18 mouse cellular contexts compared by ENCODE assay signal in genomic region chr5:31198616-31199320, GRCm38 (mm10). TPM values are rescaled to one million over a fixed set of nuclear protein-coding genes. Genes with fewer than 3 reads are reported as not detected.
DNase-seq lines count a peak whose midpoint lies in the region; ATAC-seq and TF ChIP-seq lines count a peak whose summit lies in the region.
"Had no signal": no experiment of that assay in that cellular context is flagged by ENCODE, and none has a peak within 500 bp of the region (broad histone marks: within the 10 kb centered on the region; RNA-seq: fewer than 3 reads in every experiment).

No protein-coding gene starts in this region.

- no peak for ATAC-seq in heart, embryonic 14.5 days (ENCODE audit: insufficient number of reproducible peaks, insufficient read depth, low FRiP score, low read depth)
- ATAC-seq in heart, embryonic 12.5 days (ENCODE audit: insufficient number of reproducible peaks, low FRiP score), result no peak
- no peak for ATAC-seq in midbrain, embryonic 11.5 days (ENCODE audit: low FRiP score)
- ATAC-seq in midbrain, embryonic 14.5 days (ENCODE audit: low FRiP score, low TSS enrichment), result no peak
- ATAC-seq in hindbrain, embryonic 16.5 days, result no peak
- ATAC-seq: activated CD4-positive, CD25-positive, alpha-beta regulatory T cell, adult 4 months; forebrain, embryonic 15.5 days; hindbrain, postnatal 0 days; Patski had no signal

- 0 out of 2 replicates have a peak overlapping the region, but pooled peaks have one; percentile 3 for H3K9ac ChIP-seq in heart, embryonic 14.5 days (ENCODE audit: low read length)
- no peak overlapping the region for H3K9ac ChIP-seq in heart, embryonic 12.5 days
- H3K9ac ChIP-seq in midbrain, embryonic 11.5 days (ENCODE audit: low read length), result no peak overlapping the region
- no peak overlapping the region for H3K9ac ChIP-seq in midbrain, embryonic 14.5 days (replicated peaks; ENCODE audit: low read length)
- H3K9ac ChIP-seq in hindbrain, embryonic 16.5 days (ENCODE audit: low read depth, low read length), result no peak overlapping the region
- H3K9ac ChIP-seq: embryonic facial prominence, embryonic 13.5 days; forebrain, embryonic 15.5 days had no signal

- H3K27ac ChIP-seq in heart, embryonic 14.5 days (replicated peaks in 1 of 2; ENCODE audit: control insufficient read depth in 1 of 2, insufficient read depth in 1 of 2, low read depth in 2 of 2, low read length in 2 of 2), result no peak overlapping the region
- no peak overlapping the region for H3K27ac ChIP-seq in heart, embryonic 12.5 days (ENCODE audit: poor library complexity, severe bottlenecking)
- H3K27ac ChIP-seq in midbrain, embryonic 11.5 days (ENCODE audit: low read depth, low read length), result no peak overlapping the region
- no peak overlapping the region for H3K27ac ChIP-seq in midbrain, embryonic 14.5 days (replicated peaks; ENCODE audit: low read depth, low read length)
- peak overlapping the region; percentile 38 for H3K27ac ChIP-seq in bone marrow macrophage, adult 2 months (ENCODE audit: insufficient read depth, low read depth, low read length)
- no peak overlapping the region for H3K27ac ChIP-seq in hindbrain, embryonic 16.5 days (ENCODE audit: low read depth, low read length)
- H3K27ac ChIP-seq: forebrain, embryonic 15.5 days; hindbrain, postnatal 0 days had no signal

- no peaks in the 10 kb centered on the region for H3K27me3 ChIP-seq in heart, embryonic 14.5 days (ENCODE audit: control insufficient read depth, insufficient read depth, low read length)
- no peaks in the 10 kb centered on the region for H3K27me3 ChIP-seq in heart, embryonic 12.5 days (replicated peaks)
- no peaks in the 10 kb centered on the region for H3K27me3 ChIP-seq in midbrain, embryonic 11.5 days (ENCODE audit: control insufficient read depth, insufficient read depth, low read length)
- no peaks in the 10 kb centered on the region for H3K27me3 ChIP-seq in midbrain, embryonic 14.5 days (ENCODE audit: control insufficient read depth, insufficient read depth, low read length)
- H3K27me3 ChIP-seq in hindbrain, embryonic 16.5 days (replicated peaks; ENCODE audit: control insufficient read depth, insufficient read depth, low read length), result no peaks in the 10 kb centered on the region
- H3K27me3 ChIP-seq: embryonic facial prominence, embryonic 13.5 days; forebrain, embryonic 15.5 days; Patski had no signal

- TF ChIP-seq POLR2A in bone marrow macrophage, adult 2 months (IDR thresholded peaks at IDR 0.05; ENCODE audit: borderline replicate concordance, low read depth, low read length), result no peak

- peaks cover 6% of the 10 kb centered on the region for H3K9me3 ChIP-seq in heart, embryonic 14.5 days (ENCODE audit: control insufficient read depth, low read length)
- H3K9me3 ChIP-seq in heart, embryonic 12.5 days (replicated peaks), result peaks cover 5% of the 10 kb centered on the region
- H3K9me3 ChIP-seq in midbrain, embryonic 11.5 days (ENCODE audit: control insufficient read depth, low read length), result peaks cover 4% of the 10 kb centered on the region
- peaks cover 5% of the 10 kb centered on the region for H3K9me3 ChIP-seq in midbrain, embryonic 14.5 days (ENCODE audit: control insufficient read depth, low read length)
- peaks cover 5% of the 10 kb centered on the region; the same call in 1 of the 2 replicates for H3K9me3 ChIP-seq in hindbrain, embryonic 16.5 days (ENCODE audit: control insufficient read depth, low read length)

- peak; percentile 81 for DNase-seq in midbrain, embryonic 11.5 days (ENCODE audit: low spot score, missing footprints)
- DNase-seq in midbrain, embryonic 14.5 days, result no peak
- no peak for DNase-seq in ovary, postnatal 36 days (ENCODE audit: low spot score)
- DNase-seq: cerebellum, adult 11 months; gastrocnemius, postnatal 36 days; heart, adult 18-20 months; heart, postnatal 36 days; kidney, adult 9 months had no signal

- TF ChIP-seq CTCF in bone marrow macrophage, adult 2 months (IDR thresholded peaks at IDR 0.05; ENCODE audit: low read depth, low read length), result no peak

- peaks cover 5 to 22% of the 10 kb centered on the region in 2 experiments; a peak in 3 of 4 replicates for H3K4me1 ChIP-seq in heart, embryonic 14.5 days (ENCODE audit: control insufficient read depth in 2 of 2, insufficient read depth in 2 of 2, low read length in 2 of 2)
- H3K4me1 ChIP-seq in heart, embryonic 12.5 days (replicated peaks), result peaks cover 27% of the 10 kb centered on the region
- peaks cover 19% of the 10 kb centered on the region for H3K4me1 ChIP-seq in midbrain, embryonic 11.5 days (ENCODE audit: control insufficient read depth, insufficient read depth, low read length)
- peaks cover 15% of the 10 kb centered on the region for H3K4me1 ChIP-seq in midbrain, embryonic 14.5 days (ENCODE audit: control insufficient read depth, insufficient read depth, low read length)
- peaks cover 50% of the 10 kb centered on the region for H3K4me1 ChIP-seq in bone marrow macrophage, adult 2 months (ENCODE audit: control insufficient read depth, insufficient read depth, low read length)
- H3K4me1 ChIP-seq in hindbrain, embryonic 16.5 days (ENCODE audit: control insufficient read depth, insufficient read depth, low read depth, low read length), result peaks cover 26% of the 10 kb centered on the region

- H3K4me2 ChIP-seq in heart, embryonic 14.5 days (ENCODE audit: low read length), result no peak overlapping the region
- no peak overlapping the region for H3K4me2 ChIP-seq in heart, embryonic 12.5 days
- no peak overlapping the region for H3K4me2 ChIP-seq in midbrain, embryonic 11.5 days
- H3K4me2 ChIP-seq in midbrain, embryonic 14.5 days (ENCODE audit: low read length), result no peak overlapping the region
- H3K4me2 ChIP-seq in hindbrain, embryonic 16.5 days (ENCODE audit: low read length), result no peak overlapping the region
- H3K4me2 ChIP-seq: embryonic facial prominence, embryonic 13.5 days; forebrain, embryonic 15.5 days; heart, embryonic 11.5 days had no signal

- peaks cover 82% of the 10 kb centered on the region for H3K36me3 ChIP-seq in heart, embryonic 14.5 days (ENCODE audit: control insufficient read depth, insufficient read depth, low read length)
- peaks cover 74% of the 10 kb centered on the region for H3K36me3 ChIP-seq in heart, embryonic 12.5 days
- H3K36me3 ChIP-seq in midbrain, embryonic 11.5 days (ENCODE audit: control insufficient read depth, insufficient read depth, low read length), result peaks cover 33% of the 10 kb centered on the region
- H3K36me3 ChIP-seq in midbrain, embryonic 14.5 days (ENCODE audit: control insufficient read depth, insufficient read depth, low read length), result peaks cover 74% of the 10 kb centered on the region
- H3K36me3 ChIP-seq in hindbrain, embryonic 16.5 days (ENCODE audit: control insufficient read depth, insufficient read depth, low read length), result peaks cover 57% of the 10 kb centered on the region

- no peak overlapping the region for H3K4me3 ChIP-seq in heart, embryonic 14.5 days (ENCODE audit: control insufficient read depth in 1 of 2, insufficient read depth in 1 of 2, low read depth in 1 of 2, low read length in 2 of 2)
- H3K4me3 ChIP-seq in heart, embryonic 12.5 days, result no peak overlapping the region
- H3K4me3 ChIP-seq in midbrain, embryonic 11.5 days (ENCODE audit: low read depth, low read length), result no peak overlapping the region
- H3K4me3 ChIP-seq in midbrain, embryonic 14.5 days (replicated peaks; ENCODE audit: low read depth, low read length), result no peak overlapping the region
- no peak overlapping the region for H3K4me3 ChIP-seq in bone marrow macrophage, adult 2 months (ENCODE audit: insufficient read depth, low read length)
- no peak overlapping the region for H3K4me3 ChIP-seq in hindbrain, embryonic 16.5 days (ENCODE audit: low read length)
- H3K4me3 ChIP-seq: embryonic facial prominence, embryonic 13.5 days; forebrain, embryonic 15.5 days had no signal

- WGBS in heart, embryonic 14.5 days, result 79% methylated on average over 5 of the region's 5 CpGs
- WGBS in heart, embryonic 12.5 days, result 83% methylated on average over 5 of the region's 5 CpGs
- whole genome bisulfite sequencing in midbrain, embryonic 11.5 days, result 87% methylated on average over 5 of the region's 5 CpGs
- 84% methylated on average over 5 of the region's 5 CpGs for WGBS in midbrain, embryonic 14.5 days
- 80% methylated on average over 5 of the region's 5 CpGs for WGBS in hindbrain, embryonic 16.5 days

RNA-seq across cellular contexts. Expression of gene Zfp513, which starts 3.3 kb away (rescaled TPM):
- 3.3 and 4.3 TPM in 2 replicates for polyA plus RNA-seq in heart, embryonic 14.5 days (2014; fragmentation: Nextera tagmentation; extraction: Ambion mirVana)
- 9.9 and 10.5 TPM in 2 replicates for polyA plus RNA-seq in heart, embryonic 12.5 days (2016; fragmentation: Nextera tagmentation; extraction: Ambion mirVana)
- 4.2 and 6.5 TPM in 2 replicates for polyA plus RNA-seq in midbrain, embryonic 11.5 days (2014; fragmentation: Nextera tagmentation; extraction: Ambion mirVana)
- 8.7 and 8.9 TPM in 2 replicates for polyA plus RNA-seq in midbrain, embryonic 14.5 days (2014; fragmentation: Nextera tagmentation; extraction: Ambion mirVana)
- 32.3 and 33.1 TPM in 2 replicates for polyA plus RNA-seq in bone marrow macrophage, adult 2 months (2012; ENCODE audit: insufficient read depth, insufficient read length, missing spikeins)
- polyA plus RNA-seq in hindbrain, embryonic 16.5 days (2015; fragmentation: Nextera tagmentation; extraction: Ambion mirVana), result 12.3 and 14.0 TPM in 2 replicates

RNA-seq across cellular contexts. Expression of gene Eif2b4, which starts 5.5 kb away (rescaled TPM):
- 50.7 and 52.5 TPM in 2 replicates for polyA plus RNA-seq in heart, embryonic 14.5 days (2014; fragmentation: Nextera tagmentation; extraction: Ambion mirVana)
- 52.3 and 60.5 TPM in 2 replicates for polyA plus RNA-seq in heart, embryonic 12.5 days (2016; fragmentation: Nextera tagmentation; extraction: Ambion mirVana)
- polyA plus RNA-seq in midbrain, embryonic 11.5 days (2014; fragmentation: Nextera tagmentation; extraction: Ambion mirVana), result 62.0 and 63.9 TPM in 2 replicates
- polyA plus RNA-seq in midbrain, embryonic 14.5 days (2014; fragmentation: Nextera tagmentation; extraction: Ambion mirVana), result 78.3 and 91.6 TPM in 2 replicates
- polyA plus RNA-seq in bone marrow macrophage, adult 2 months (2012; ENCODE audit: insufficient read depth, insufficient read length, missing spikeins), result 28.3 and 28.9 TPM in 2 replicates
- 88.5 and 91.6 TPM in 2 replicates for polyA plus RNA-seq in hindbrain, embryonic 16.5 days (2015; fragmentation: Nextera tagmentation; extraction: Ambion mirVana)

RNA-seq across cellular contexts. Expression of gene Snx17, which starts 5.7 kb away (rescaled TPM):
- 118 and 120 TPM in 2 replicates for polyA plus RNA-seq in heart, embryonic 14.5 days (2014; fragmentation: Nextera tagmentation; extraction: Ambion mirVana)
- polyA plus RNA-seq in heart, embryonic 12.5 days (2016; fragmentation: Nextera tagmentation; extraction: Ambion mirVana), result 112 and 116 TPM in 2 replicates
- 150 and 155 TPM in 2 replicates for polyA plus RNA-seq in midbrain, embryonic 11.5 days (2014; fragmentation: Nextera tagmentation; extraction: Ambion mirVana)
- polyA plus RNA-seq in midbrain, embryonic 14.5 days (2014; fragmentation: Nextera tagmentation; extraction: Ambion mirVana), result 114 and 119 TPM in 2 replicates
- 80.3 and 85.8 TPM in 2 replicates for polyA plus RNA-seq in bone marrow macrophage, adult 2 months (2012; ENCODE audit: insufficient read depth, insufficient read length, missing spikeins)
- 120 and 124 TPM in 2 replicates for polyA plus RNA-seq in hindbrain, embryonic 16.5 days (2015; fragmentation: Nextera tagmentation; extraction: Ambion mirVana)

RNA-seq across cellular contexts. Expression of gene Gtf3c2, which starts 18.8 kb away (rescaled TPM):
- 39.9 and 42.6 TPM in 2 replicates for polyA plus RNA-seq in heart, embryonic 14.5 days (2014; fragmentation: Nextera tagmentation; extraction: Ambion mirVana)
- 58.8 and 63.7 TPM in 2 replicates for polyA plus RNA-seq in heart, embryonic 12.5 days (2016; fragmentation: Nextera tagmentation; extraction: Ambion mirVana)
- polyA plus RNA-seq in midbrain, embryonic 11.5 days (2014; fragmentation: Nextera tagmentation; extraction: Ambion mirVana), result 71.9 and 72.5 TPM in 2 replicates
- 48.5 and 68.0 TPM in 2 replicates for polyA plus RNA-seq in midbrain, embryonic 14.5 days (2014; fragmentation: Nextera tagmentation; extraction: Ambion mirVana)
- polyA plus RNA-seq in bone marrow macrophage, adult 2 months (2012; ENCODE audit: insufficient read depth, insufficient read length, missing spikeins), result 80.4 and 90.2 TPM in 2 replicates
- polyA plus RNA-seq in hindbrain, embryonic 16.5 days (2015; fragmentation: Nextera tagmentation; extraction: Ambion mirVana), result 51.6 and 63.2 TPM in 2 replicates

RNA-seq across cellular contexts. Expression of gene Gm29609, which starts 19.1 kb away (rescaled TPM):
- polyA plus RNA-seq in heart, embryonic 14.5 days (2014; fragmentation: Nextera tagmentation; extraction: Ambion mirVana), result 1.1 and 2.0 TPM in 2 replicates
- 1.0 and 1.3 TPM in 2 replicates for polyA plus RNA-seq in heart, embryonic 12.5 days (2016; fragmentation: Nextera tagmentation; extraction: Ambion mirVana)
- polyA plus RNA-seq in midbrain, embryonic 11.5 days (2014; fragmentation: Nextera tagmentation; extraction: Ambion mirVana), result 0.78 and 1.9 TPM in 2 replicates
- 0.70 and 1.7 TPM in 2 replicates for polyA plus RNA-seq in midbrain, embryonic 14.5 days (2014; fragmentation: Nextera tagmentation; extraction: Ambion mirVana)
- polyA plus RNA-seq in bone marrow macrophage, adult 2 months (2012; ENCODE audit: insufficient read depth, insufficient read length, missing spikeins), result 0.93 and 2.7 TPM in 2 replicates
- polyA plus RNA-seq in hindbrain, embryonic 16.5 days (2015; fragmentation: Nextera tagmentation; extraction: Ambion mirVana), result 2.1 and 2.2 TPM in 2 replicates
